Mouse (Mus musculus): ENCODE results near the gene Insig2.

DNA sequence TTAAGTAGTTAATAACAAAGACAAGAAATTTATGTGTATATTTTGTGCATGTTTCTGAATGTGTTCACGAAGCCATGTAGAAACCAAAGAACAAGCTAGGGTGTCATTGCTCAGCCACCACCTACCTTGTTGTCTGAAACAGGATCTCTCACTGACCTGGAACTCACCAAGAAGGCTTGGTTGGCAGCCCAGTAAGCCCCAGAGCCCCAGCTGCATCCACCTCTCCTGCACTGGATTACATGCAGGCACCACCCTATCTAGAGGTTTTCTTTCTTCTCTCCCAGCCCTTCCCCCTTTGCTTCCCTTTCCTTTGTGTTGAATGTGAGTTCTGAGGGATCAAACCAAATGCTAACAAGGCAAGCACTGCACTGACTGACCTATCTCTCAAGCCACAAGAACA lies 19.2 kb downstream of the Insig2 start:
- TF ChIP-seq CTCF (IDR thresholded peaks at IDR 0.05; ENCODE audit: extremely low read depth, insufficient read depth, insufficient read length, insufficient replicate concordance) (no peak), POLR2A (IDR thresholded peaks at IDR 0.05; ENCODE audit: low read depth, low read length) (no peak)

All from spleen, adult 2 months (tissue).